Mouse (Mus musculus): Measurements from ENCODE around the gene Zfp281.

Gene Zfp281

DNA sequence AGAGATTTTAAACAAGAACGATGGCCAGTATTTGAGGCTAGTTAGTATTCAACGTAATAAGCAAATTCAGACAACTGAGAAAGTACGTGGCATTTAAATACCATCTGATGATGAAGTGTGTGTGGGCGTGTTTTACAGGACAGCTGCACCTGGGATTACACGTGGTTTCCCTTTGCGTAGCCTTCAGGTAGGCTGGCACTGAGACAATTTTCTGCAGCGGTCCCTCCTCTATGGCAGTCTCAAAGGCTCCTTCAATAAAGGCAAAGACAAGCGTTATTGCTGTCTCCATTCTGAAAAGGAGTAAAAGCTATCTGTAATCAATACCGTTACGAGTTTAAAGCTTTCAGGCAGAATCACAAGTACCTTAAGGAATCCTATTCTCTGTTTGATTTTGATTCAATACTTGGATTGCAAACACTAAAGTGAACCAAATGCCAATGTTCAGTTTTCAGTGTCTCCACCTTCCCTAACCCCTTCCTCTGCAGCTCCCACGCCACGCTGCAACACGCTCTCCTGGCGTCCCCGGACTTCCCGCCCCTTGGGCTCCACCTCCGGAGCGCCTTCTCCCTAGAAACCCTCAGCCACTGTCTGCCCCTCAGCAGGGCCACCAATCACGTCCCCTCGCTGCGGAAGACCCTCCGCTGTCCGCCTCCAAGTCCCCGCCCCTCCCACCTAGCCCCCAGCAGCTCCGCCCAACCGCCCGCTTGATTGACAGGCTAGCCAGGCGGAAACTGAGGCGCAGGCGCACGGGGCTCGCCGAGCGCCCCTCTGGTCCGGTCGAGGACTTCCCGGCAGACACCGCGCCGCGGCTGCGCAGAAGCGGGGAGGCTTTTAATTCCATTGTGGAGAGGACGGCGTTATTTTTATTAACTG, at the start of gene Zfp281:
Gene Zfp281 (plus strand): TSS at position 756 of the 873 bp plus-strand sequence.
- DNase-seq (ENCODE audit: low read depth) = peak; percentile 83

DNA sequence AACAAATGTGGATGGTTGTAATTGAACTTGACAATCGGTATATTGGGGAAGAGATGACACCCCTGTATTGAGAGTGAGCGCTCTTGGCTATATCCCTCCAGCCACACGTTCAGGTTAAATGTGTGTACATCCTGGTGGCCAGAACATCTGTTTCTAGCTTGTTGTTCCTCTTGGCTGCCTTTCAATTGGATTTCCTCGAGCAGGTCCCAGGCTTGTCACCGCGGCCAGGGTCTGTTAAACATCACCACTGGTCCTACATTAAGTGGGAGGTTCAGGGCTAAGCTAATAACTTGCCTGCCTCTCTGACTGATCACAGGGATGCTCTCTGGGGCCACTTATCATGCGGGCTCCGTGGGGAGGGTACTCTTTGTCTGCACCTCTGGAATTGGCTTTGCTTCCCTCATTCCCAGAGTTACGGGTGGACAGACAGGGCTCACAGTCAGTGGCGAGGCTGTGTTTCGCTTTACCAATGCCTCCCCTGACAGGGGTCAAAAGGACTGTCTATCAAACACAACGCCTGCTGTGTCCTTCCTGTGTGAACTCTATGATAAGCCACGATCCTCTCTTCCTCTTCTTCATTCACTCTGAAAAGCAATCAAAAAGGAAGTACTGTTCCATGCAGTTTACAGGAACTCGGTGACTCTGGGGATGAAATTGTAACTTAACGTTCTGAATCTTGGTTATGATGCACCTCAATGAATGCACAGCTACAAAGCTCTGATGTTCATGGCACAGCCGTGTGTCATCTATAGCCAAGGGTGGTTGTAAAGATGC, 46.6 kb upstream of the Zfp281 start:
- no peak for DNase-seq (ENCODE audit: low read depth)

DNA sequence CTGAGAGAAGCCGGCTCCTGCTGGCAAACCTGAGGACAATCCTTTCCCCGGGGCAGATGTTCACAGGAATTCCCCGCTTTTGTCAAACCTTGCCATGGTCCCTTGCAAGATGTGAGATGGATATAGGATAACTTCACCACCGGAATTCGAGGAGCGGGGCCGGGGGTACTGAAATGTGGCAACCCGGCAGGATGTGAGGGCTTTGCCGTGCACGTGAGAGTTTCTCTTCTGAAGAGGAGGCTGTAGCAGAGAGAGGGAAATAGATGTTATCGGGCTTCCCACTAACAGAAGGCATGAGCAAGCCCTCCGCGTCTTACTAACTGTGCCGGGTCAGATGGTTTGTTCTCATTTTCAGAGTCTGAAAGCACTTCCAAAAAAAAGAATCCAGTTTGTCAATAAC, 45.3 kb upstream of the Zfp281 start:
- DNase-seq (ENCODE audit: low read depth) = no peak

DNA sequence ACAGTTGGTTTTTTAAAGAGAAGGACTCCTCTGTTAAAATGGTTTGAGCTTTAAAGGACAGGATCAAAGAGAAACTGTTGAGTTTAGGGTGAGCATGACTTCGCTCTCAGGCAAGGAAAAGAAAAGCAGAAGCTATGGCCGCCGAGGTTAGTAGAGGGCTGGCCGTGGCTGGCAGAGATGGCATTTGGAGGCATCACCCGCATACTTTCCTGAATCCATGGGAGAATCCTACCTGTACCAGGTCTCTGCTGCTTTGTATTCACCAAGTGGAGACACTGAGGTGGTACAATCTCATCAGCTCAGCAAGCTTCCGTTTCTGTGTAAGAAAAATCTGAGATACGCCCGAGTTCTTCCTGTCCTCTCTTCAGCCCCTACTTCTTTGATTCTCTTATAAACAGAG, 44.4 kb upstream of the Zfp281 start:
- DNase-seq (ENCODE audit: low read depth) = no peak

DNA sequence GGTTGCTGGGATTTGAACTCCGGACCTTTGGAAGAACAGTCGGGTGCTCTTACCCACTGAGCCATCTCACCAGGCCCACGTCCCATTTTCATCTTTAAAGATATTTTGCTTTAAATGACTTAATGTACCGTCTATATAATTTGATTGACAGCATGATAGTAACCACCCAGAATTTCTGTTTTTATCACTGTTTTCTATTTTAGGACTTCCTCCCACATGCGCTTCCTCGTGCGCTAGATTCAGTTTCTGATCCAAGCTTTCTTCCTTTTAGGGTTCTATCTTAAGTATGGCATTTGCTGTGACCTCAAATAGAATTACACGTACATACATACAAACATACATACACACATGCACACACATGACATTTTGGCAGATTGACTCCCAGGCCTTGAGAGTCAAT, 42.9 kb upstream of the Zfp281 start:
- DNase-seq (ENCODE audit: low read depth) = no peak

DNA sequence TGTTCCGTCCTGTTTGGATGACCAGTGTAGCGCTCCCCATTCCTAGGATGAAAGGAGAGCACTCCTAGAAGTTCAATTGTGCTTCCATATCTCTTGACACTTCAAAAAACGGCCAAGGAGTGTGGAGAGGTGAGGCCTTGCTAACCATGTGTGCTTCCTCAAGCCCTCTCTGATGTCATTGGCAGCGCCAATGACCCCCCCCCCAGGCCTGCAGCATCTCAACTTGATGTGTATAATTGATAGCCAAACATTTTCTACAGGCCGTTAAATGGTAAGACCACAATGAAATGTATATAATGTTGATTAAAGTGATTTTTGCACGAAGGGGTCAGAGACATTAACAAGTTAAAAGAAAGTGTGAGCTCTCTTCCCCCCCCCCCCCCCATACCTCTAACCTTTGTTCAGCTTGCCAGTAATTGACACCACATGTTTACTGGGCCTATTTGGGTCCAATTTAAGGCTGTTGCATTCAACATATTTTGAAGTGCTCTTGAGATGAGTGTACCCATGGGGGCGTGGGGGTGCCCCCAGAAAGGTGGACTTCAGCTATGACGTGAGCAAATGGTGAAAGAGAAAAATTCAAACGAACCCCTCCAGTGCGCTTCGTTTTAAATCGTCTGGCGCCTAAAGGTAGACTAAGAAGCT, 36.8 kb upstream of the Zfp281 start:
- no peak for DNase-seq (ENCODE audit: low read depth)

DNA sequence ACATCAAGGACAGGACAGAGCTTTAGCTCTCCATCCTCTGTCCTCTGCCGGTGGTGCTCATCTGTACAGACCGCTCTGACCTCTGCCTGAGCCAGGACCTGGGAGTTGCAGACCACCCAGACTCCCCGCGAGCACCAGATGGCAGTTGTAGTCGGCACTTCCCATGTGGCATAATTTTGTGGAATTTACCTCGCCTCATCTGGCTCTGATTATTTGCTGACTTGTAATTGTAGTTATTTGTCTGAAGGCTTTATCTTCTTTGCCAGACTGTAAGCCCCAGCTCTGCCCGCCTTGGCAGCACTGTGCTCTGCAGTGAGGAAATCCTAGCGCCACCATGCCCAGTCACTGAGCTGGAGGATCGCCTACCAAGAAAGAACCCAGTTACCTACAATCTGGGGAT, 35.8 kb upstream of the Zfp281 start:
- DNase-seq (ENCODE audit: low read depth) = no peak

DNA sequence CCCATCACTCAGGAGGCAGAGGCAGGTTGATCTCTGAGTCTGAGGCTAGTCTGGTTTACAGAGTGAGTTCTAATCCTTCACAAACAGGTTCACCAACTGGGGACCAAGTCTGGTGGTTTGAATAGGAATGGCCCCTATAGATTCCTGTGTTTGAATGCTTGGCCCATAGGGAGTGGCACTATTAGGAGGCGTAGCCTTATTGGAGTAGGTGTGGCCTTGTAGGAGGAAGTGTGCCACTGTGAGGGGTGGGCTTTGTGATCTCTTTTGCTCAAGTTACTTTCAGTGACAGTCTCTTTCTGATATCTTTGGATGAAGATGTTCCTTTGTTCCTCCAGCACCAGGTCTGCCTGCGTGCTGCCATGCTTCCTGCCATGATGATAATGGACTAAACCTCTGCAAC, 32.0 kb upstream of the Zfp281 start:
- DNase-seq (ENCODE audit: low read depth) = no peak

DNA sequence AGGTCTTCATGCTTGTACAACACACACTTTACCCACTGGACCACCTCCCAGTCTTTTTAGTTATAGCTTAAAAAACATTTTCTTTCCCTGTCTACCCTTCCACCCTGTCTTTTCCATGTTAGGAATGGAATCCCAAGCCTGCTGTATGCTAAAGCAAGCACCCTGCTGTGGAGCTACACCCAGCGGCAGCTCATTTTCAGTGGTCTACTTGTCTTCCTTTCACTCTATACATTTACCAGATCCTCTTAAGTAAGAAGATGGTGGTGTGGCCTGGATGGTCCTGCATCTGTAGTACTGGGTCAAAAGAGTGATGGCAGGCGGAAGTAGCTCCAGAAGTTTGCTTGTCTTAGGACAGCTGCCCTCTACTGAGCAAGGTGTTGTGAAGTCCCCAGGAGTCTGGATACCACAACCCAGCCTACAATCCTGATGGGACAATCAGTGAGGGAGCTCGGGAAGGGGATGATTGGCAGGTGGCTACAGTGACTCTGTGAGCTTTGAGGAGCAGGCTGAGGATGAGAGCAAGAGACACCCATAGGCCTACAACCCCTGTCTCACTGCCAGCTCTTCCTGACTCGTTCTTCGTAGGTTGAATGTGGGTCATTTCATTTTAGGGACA, 30.4 kb upstream of the Zfp281 start:
- DNase-seq (ENCODE audit: low read depth) = no peak

DNA sequence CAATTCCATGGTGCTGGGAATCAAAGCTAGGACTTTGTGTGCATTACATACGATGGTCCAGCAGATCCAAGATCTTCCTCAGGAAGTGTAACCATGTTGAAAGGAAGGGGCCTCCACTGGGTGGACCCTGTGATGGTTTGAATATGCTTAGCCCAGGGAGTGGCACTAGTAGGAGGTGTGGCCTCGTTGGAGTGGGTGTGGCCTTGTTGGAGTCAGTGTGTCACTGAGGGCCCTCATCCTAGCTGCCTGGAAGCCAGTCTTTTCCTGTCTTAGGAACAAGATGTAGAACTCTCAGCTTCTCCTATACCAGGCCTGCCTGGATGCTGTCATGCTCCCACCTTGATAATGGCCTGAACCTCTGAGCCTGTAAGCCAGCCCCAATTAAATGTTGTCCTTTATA, 27.9 kb upstream of the Zfp281 start:
- no peak for DNase-seq (ENCODE audit: low read depth)

DNA sequence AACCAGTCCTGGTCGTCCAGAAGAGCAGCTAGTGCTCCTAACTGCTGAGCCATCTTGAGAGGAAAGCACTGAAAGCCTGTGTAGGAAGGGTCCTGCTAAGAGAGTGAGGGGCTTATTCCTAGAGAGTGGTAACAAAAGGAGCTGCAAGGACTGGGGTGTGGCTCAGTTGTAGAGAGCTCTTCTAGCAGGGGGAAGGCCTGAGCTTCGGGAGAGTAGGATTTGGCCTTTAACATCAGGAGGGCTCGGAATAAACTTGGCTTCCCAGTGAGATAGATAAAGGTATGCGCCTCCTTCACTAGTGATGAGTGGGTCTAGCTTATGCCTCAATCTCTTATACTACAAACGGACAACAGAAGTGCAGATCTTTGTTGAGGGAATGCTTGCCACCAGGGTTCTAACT, 26.4 kb upstream of the Zfp281 start:
- DNase-seq (ENCODE audit: low read depth) = no peak

DNA sequence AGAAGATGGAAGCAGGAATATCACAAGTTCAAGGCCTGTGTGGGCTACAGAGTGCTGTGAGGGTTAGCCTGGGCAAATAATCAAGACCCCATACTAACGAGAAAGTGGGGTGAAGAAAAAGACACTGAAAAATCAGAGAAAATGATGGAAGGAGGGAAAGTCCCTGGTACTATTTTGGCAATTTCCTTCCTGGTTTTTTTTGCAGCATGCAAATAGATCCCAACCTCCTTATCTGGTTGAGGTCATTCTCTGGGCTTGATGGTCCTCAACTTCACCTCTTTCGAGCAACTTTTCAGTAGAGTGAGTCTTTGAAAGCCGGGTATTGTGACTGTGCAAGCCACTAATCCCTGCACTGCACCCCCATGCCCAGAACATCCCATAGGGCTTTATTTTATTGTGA, 24.6 kb upstream of the Zfp281 start:
- DNase-seq (ENCODE audit: low read depth) = no peak

DNA sequence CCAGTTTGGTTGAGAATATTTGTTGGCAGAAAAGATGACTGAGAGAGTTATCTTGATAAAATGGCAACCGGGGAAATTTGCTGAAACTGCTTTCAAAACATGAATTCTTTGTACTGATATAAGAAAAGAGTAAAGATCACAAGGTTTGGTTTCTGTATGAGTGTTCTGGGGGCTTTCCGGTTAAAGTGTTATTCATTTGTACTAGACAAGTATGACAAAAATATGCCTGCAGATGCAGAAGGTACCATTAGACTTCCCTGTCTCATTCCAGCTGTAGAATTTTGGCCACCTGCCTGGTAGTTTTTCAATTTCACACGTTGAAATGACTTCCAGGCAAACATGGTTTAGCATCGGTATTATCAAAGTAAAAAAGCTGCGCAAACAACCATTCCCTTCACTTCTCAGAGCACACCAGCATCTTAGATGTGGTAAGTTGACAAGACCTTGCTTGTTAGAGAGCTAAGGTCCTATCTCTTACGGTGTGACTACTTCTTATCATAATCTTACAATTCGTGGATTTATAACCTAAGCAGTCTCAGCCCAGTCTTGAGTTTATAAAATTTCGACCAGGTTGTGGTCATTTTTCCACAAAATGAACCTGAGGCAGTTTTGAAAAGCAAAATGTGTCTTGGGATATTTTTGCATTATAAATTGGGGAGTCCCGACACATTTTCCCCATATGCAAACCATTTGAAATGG, 23.9 kb upstream of the Zfp281 start:
- DNase-seq (ENCODE audit: low read depth) = no peak

DNA sequence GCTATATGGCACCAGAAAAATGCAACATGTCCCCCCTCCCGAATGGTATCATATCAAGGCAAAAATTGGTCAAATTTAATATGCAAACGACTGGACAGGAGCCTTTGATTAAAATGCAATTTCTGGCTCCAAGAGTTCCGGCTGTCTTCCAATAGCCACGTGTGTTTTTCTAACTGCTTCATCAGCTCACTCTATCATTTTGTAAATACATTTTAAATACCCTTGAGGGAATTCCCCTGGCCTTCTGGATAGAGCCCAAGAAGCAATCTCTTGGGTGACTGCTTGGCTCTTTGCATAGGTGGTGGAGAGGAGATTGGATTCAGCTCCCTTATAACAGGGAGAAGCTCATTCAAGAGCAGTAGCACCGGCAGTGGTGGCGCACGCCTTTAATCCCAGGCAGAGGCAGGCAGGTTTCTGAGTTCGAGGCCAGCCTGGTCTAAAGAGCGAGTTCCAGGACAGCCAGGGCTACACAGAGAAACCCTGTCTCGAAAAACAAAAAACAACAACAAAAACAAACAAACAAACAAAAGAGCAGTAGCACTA, 23.3 kb upstream of the Zfp281 start:
- DNase-seq (ENCODE audit: low read depth) = no peak

DNA sequence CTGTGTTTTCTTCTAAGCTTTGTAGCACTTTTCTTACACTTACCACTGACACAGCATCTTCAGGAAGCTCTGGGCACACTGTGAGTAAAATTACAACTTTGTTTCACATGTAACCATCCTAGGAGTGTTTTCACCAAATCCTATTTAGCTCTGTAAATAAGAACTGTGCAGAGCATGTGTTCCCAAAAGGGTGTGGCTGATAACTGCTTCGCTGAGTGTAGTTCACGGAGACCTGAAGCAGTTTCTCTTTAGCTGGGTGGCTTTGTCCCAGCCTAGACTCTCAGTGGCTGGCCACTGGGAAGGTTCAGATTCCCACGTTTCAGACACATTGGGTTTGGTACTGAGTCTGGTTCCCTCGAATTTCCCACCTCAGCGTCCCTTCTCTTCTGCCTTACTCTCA, 22.4 kb upstream of the Zfp281 start:
- DNase-seq (ENCODE audit: low read depth) = no peak

DNA sequence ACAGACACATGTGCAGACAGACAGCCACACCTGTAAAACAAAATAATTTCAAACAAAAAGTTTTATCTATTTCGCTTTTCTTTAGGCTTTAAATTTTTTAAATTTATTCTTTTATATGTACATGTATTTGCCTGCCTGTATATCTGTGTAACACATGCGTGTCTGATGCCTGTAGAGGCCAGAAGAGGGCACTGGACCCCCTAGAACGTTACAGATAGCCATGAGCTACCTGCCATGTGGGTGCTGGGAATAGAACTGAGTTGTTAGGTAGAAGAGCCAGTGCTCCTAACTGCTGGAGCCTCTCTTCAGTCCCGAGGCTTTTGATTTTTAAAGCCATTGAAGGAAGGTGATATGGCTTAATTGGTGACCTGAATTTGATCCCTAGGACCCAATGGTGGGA, 20.5 kb upstream of the Zfp281 start:
- no peak for DNase-seq (ENCODE audit: low read depth)

DNA sequence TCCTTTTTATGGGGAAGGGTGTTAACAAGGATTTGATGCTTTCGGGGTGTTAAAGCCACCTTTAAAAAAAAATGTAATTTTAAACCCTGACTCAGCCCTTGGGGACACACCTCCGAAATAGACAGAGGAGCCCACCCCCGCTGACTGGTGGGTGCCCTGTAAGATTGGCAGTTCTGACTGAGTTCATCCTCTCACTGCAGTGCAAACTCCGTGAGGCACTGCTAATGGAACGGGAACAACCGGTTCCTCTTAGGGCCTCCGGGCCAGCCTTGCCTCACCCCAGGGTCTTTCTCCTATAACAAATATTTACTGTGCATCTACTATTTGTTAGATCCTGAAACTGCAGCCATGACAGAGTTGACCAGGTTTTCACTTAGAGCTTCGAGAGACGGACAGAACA, 18.9 kb upstream of the Zfp281 start:
- DNase-seq (ENCODE audit: low read depth) = no peak

DNA sequence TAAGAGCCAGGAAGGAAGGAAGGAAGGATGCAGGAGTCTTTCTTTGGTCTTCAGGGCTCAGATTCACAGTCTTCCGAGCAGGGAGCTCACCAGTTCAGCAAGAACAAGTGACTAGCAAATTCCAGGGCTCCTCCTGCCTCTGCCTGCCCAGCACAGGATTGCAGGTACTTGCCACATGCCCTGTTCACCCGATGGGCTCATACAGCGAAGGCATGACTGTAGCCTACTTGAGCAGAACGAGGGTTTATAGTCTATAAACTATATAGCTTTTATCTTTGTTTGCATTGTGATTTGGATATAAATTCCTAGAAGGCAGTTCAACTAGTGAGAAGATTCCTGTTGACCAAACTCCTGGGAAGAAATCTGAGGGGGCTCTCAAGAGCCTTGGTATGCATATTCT, 18.4 kb upstream of the Zfp281 start:
- DNase-seq (ENCODE audit: low read depth) = no peak

DNA sequence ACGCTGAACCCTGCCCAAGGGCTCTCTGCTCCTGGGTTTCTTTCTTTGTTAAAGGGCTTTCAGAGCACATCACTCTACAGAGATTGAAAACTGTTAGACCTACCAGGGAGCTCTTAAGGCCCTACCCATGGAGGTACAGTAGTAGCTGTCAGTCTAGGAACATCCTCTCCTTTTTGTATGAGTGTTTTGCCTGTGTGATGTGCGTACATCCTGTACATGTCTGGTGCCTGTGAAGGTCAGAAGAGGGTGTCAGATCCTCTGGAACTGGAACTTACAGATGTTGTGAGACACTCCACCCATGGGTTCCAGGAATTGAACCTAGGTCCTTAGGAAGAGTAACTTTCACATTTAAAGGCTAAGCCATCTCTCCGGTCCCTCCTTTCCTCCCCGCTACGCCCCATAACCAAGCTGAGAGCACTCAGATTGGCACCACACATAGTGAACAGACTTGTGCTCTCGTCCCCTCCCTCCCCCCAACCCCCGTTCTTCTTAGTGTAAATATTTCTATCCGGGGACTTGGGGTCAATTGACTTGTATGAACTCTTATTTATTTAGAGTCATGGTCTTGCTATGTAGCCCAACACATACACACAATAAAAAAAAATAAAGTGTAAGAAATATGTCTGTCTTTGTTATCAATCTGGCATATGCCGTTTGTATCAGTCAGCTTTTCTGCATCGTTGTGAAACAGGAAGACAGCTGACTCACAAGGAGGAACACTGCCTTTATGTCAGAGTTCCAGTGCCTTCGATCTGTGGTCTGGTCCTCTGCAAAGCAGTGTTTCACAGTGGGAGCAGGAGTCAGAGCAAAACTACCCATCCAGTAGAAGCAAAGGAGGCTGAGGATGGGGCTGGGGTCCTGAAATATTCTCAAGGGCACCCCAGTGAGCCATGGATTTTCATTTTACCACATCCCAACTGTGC, 16.1 kb upstream of the Zfp281 start:
- no peak for DNase-seq (ENCODE audit: low read depth)

DNA sequence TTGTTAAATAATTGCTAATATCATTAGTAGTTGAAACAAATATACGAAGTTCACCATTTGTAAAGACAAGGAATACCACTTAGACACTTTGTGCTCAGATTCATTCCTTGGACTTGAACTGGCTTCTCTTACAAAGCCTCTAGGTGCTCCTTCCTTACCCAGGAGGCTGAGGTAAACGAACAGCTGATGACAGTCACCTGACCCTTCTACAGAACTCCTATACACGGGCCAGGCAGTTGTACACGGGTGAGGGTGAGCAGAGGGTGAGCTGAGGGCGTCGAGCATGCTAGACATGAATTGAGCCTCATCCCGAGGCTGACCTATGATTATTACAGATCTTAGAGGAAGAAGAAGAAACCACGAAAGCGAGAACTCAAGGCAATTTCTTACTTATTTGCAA, 12.9 kb upstream of the Zfp281 start:
- no peak for DNase-seq (ENCODE audit: low read depth)

Measured in fibroblast of lung, adult 2 months (primary cell).